ENCODE assay signal across 8 mouse cellular contexts in genomic region chr12:3843918-3844317, GRCm38 (mm10). TPM values are rescaled to one million over a fixed set of nuclear protein-coding genes. Genes with fewer than 3 reads are reported as not detected.
DNase-seq lines count a peak whose midpoint lies in the region; ATAC-seq and TF ChIP-seq lines count a peak whose summit lies in the region.

No protein-coding gene starts in this region.

- no peak for DNase-seq in heart, postnatal 14 days
- peak; percentile 62 for DNase-seq in embryo, embryonic 10 days (ENCODE audit: low spot score)
- no peak for DNase-seq in forebrain, postnatal 0 days
- DNase-seq in spleen, postnatal 36 days (ENCODE audit: low spot score in 2 of 2), result no peak
- no peak for DNase-seq in thymus, postnatal 10 days (ENCODE audit: low spot score in 2 of 2)
- no peak for DNase-seq in cerebellum, adult 18-20 months

- no peak overlapping the region for H3K4me3 ChIP-seq in heart, embryonic 13.5 days
- no peak overlapping the region for H3K4me3 ChIP-seq in forebrain, postnatal 0 days (ENCODE audit: low read depth, low read length)
- H3K4me3 ChIP-seq in limb, embryonic 13.5 days, result no peak overlapping the region

- H3K9ac ChIP-seq in heart, embryonic 13.5 days, result peak overlapping the region; percentile 58; the same call in 1 of the 2 replicates
- H3K9ac ChIP-seq in forebrain, postnatal 0 days, result no peak overlapping the region
- H3K9ac ChIP-seq in limb, embryonic 13.5 days, result 0 out of 2 replicates have a peak overlapping the region, but pooled peaks have one; percentile 14

- peak overlapping the region; percentile 34 for H3K4me2 ChIP-seq in heart, embryonic 13.5 days
- H3K4me2 ChIP-seq in forebrain, postnatal 0 days (ENCODE audit: low read depth), result no peak overlapping the region
- H3K4me2 ChIP-seq in limb, embryonic 13.5 days (replicated peaks), result peak overlapping the region; percentile 39

- no peaks in the 10 kb centered on the region for H3K9me3 ChIP-seq in heart, embryonic 13.5 days
- no peaks in the 10 kb centered on the region for H3K9me3 ChIP-seq in forebrain, postnatal 0 days (ENCODE audit: low read length)
- H3K9me3 ChIP-seq in limb, embryonic 13.5 days, result no peaks in the 10 kb centered on the region

- intact Hi-C loops in heart, postnatal 14 days (cut with DNase I), result no loop called here

- peaks cover 53% of the 10 kb centered on the region for H3K4me1 ChIP-seq in heart, embryonic 13.5 days
- no peaks in the 10 kb centered on the region for H3K4me1 ChIP-seq in forebrain, postnatal 0 days (ENCODE audit: insufficient read depth)
- H3K4me1 ChIP-seq in limb, embryonic 13.5 days, result peaks cover 40% of the 10 kb centered on the region

- H3K27ac ChIP-seq in heart, embryonic 13.5 days (replicated peaks), result peak overlapping the region; percentile 85
- H3K27ac ChIP-seq in forebrain, postnatal 0 days (ENCODE audit: low read depth, low read length), result 0 out of 2 replicates have a peak overlapping the region, but pooled peaks have one; percentile 9
- H3K27ac ChIP-seq in limb, embryonic 13.5 days, result peak overlapping the region; percentile 87

- WGBS in heart, embryonic 13.5 days, result 15% methylated on average over 7 of the region's 7 CpGs
- WGBS in forebrain, postnatal 0 days, result 41% methylated on average over 7 of the region's 7 CpGs
- WGBS in limb, embryonic 13.5 days, result 15% methylated on average over 7 of the region's 7 CpGs

- no peaks in the 10 kb centered on the region for H3K27me3 ChIP-seq in heart, embryonic 13.5 days (replicated peaks)
- H3K27me3 ChIP-seq in forebrain, postnatal 0 days (ENCODE audit: insufficient read depth, low read length), result no peaks in the 10 kb centered on the region
- no peaks in the 10 kb centered on the region for H3K27me3 ChIP-seq in limb, embryonic 13.5 days

- ATAC-seq in heart, embryonic 13.5 days (ENCODE audit: extremely low read depth, insufficient number of reproducible peaks, low FRiP score, low TSS enrichment), result 0 out of 2 replicates have a peak, but pooled peaks have one; percentile 20
- peak; percentile 21; the same call in 1 of the 2 replicates for ATAC-seq in forebrain, postnatal 0 days
- ATAC-seq in limb, embryonic 13.5 days (ENCODE audit: low FRiP score, low read depth), result peak; percentile 76

- TF ChIP-seq CTCF in forebrain, postnatal 0 days (IDR thresholded peaks at IDR 0.05; ENCODE audit: low read depth), result no peak

- peaks cover 73% of the 10 kb centered on the region for H3K36me3 ChIP-seq in heart, embryonic 13.5 days
- H3K36me3 ChIP-seq in forebrain, postnatal 0 days (ENCODE audit: insufficient read depth), result peaks cover 16% of the 10 kb centered on the region
- H3K36me3 ChIP-seq in limb, embryonic 13.5 days, result peaks cover 58% of the 10 kb centered on the region

RNA-seq across cellular contexts. Expression of gene Dnmt3a, which starts 38.1 kb away (rescaled TPM):
- polyA plus RNA-seq in heart, embryonic 13.5 days (2015; fragmentation: Nextera tagmentation; extraction: Ambion mirVana), result 94.2 and 108 TPM in 2 replicates
- 100 to 1,000 TPM; 118 to 122 TPM for total RNA-seq in heart, postnatal 14 days (2021)
- 54.8 and 72.8 TPM in 2 replicates for total RNA-seq in forebrain, postnatal 0 days (2014; rRNA removed)
- 51.1 and 91.4 TPM in 2 replicates for polyA plus RNA-seq in forebrain, postnatal 0 days (2015; fragmentation: Nextera tagmentation; extraction: Ambion mirVana)
- 200 and 203 TPM in 2 replicates for polyA plus RNA-seq in limb, embryonic 13.5 days (2015; fragmentation: Nextera tagmentation; extraction: Ambion mirVana)

Comparison
In these comparisons a context has a peak if more than half of its experiments do, and no peak if none do; other contexts are left out.
1. ATAC-seq: peak in every context shown above with its lines; median percentile 76 in limb, embryonic 13.5 days; 21 in forebrain, postnatal 0 days; 20 in heart, embryonic 13.5 days.
2. H3K27ac ChIP-seq: peak in every context shown above with its lines; median percentile 87 in limb, embryonic 13.5 days; 85 in heart, embryonic 13.5 days; 9 in forebrain, postnatal 0 days.